Mouse (Mus musculus) heart, adult 8-10 months (tissue): ENCODE measurements around the gene Fbxo11. TPM values are rescaled to one million over a fixed set of nuclear protein-coding genes. Genes with fewer than 3 reads are reported as not detected.
"Not testable (repeated sequence)": the region's sequence is repeated elsewhere in the genome, so short reads cannot be mapped to it uniquely, and the experiment has no call there.

ENCODE experiments used
- DNase-seq: peaks from one replicate; pipeline ENCODE4 v3.0.0; 2022; ENCODE audit warnings: low spot score
- total RNA-seq, 4 experiments: library from RNA; stranded (reverse); gene quantifications; 2 replicates each; pipeline ENCODE4 v1.2.4; 2022

The Fbxo11 gene
- total RNA-seq, 4 experiments from 2014 or later = 31.1 to 37.0 (median 35.5) TPM

GRCm38 (mm10) chr17:88067202-88067901 is 2.3 kb upstream of the Fbxo11 start:
- DNase-seq = no peak

GRCm38 (mm10) chr17:88066799-88067198 is 1.7 kb upstream of the Fbxo11 start:
- DNase-seq = no peak

GRCm38 (mm10) chr17:88065801-88066646 is 933 bp upstream of the Fbxo11 start:
- DNase-seq = peak; percentile 96

GRCm38 (mm10) chr17:88064347-88065030 is 602 bp downstream of the Fbxo11 start:
- peak; percentile 44 for DNase-seq

GRCm38 (mm10) chr17:88063980-88064346 is 1.1 kb downstream of the Fbxo11 start:
- DNase-seq = peak; percentile 39

GRCm38 (mm10) chr17:88062860-88063580 is 2.1 kb downstream of the Fbxo11 start:
- DNase-seq = no peak

- no peak for DNase-seq
These were observed 3.1 kb downstream of the Fbxo11 start for GRCm38 (mm10) chr17:88061942-88062341.

- no peak for DNase-seq
These were observed 6.8 kb downstream of the Fbxo11 start for GRCm38 (mm10) chr17:88058280-88058679.

- DNase-seq = peak; percentile 64
These were observed 7.2 kb downstream of the Fbxo11 start for GRCm38 (mm10) chr17:88057846-88058245.

GRCm38 (mm10) chr17:88051679-88052078 is 13.4 kb downstream of the Fbxo11 start:
- DNase-seq = no peak

GRCm38 (mm10) chr17:88050892-88051291 is 14.2 kb downstream of the Fbxo11 start:
- no peak for DNase-seq

- DNase-seq = no peak
These were observed 14.8 kb downstream of the Fbxo11 start for GRCm38 (mm10) chr17:88050318-88050717.

- peak; percentile 21 for DNase-seq
These were observed 22.7 kb downstream of the Fbxo11 start for GRCm38 (mm10) chr17:88042099-88043086.

GRCm38 (mm10) chr17:88040810-88041209 is 24.3 kb downstream of the Fbxo11 start:
- no peak for DNase-seq

GRCm38 (mm10) chr17:88034418-88034817 is 30.7 kb downstream of the Fbxo11 start:
- DNase-seq = no peak

- DNase-seq = no peak
These were observed 33.3 kb downstream of the Fbxo11 start for GRCm38 (mm10) chr17:88031755-88032154.

GRCm38 (mm10) chr17:88029194-88029970 is 35.7 kb downstream of the Fbxo11 start:
- no peak for DNase-seq

- DNase-seq = peak; percentile 75
These were observed 39.9 kb downstream of the Fbxo11 start for GRCm38 (mm10) chr17:88025227-88025626.

- no peak for DNase-seq
These were observed 41.2 kb downstream of the Fbxo11 start for GRCm38 (mm10) chr17:88023924-88024323.

- DNase-seq = not testable (repeated sequence)
These were observed 49.1 kb downstream of the Fbxo11 start for GRCm38 (mm10) chr17:88016027-88016426.
